Mouse (Mus musculus) liver, adult (tissue): ENCODE results near the gene Lrrn4.

Experiments used
- GATA4 ChIP-seq: IDR thresholded peaks from 2 replicates; pipeline ENCODE4 v1.6.1; 2014; ENCODE audit warnings: mild to moderate bottlenecking, low read length; ENCODE audit not compliant: insufficient replicate concordance

The Lrrn4 gene

DNA sequence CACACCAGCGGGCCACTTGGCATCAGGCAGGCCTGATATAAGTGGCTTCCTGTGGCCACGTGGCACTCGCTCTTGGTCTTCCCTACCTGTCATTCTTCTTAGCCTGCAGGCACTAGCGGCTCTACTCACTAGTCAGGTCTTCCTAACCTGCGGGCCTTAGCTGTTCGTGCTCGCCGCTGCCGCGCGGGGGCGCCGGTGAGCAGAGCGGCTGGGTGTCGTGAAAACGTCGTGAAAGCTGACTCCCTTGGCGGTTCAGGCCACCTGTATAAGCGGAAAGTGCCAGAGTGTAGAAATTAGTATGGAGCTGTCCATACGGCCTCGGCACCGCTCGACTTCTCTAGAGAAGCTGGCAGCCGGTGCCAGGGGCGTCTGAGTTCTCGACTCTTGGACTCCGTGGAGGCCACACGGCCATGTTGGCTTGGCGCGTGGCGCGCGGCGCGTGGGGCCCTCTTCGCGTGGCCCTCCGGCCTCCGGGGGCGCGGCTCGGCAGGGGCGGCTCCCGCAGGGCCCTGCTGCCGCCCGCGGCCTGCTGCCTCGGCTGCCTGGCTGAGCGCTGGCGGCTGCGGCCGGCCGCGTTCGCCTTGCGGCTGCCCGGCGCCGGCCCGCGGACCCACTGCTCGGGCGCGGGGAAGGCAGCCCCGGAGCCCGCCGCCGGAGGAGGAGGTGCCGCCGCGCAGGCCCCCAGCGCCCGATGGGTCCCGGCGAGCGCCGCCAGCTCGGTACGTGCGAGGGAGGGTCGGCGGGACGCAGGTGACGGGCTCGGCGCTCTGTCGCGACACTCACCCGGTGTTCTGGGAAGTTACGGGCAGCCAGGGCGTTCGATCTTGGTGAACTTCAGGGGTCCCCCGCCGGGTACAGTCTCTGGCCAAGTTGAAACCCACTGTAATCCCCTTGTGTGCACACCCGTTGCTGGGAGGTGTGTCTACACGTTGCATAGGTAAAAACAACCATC is 34.0 kb downstream of the Lrrn4 start, which contains the start of gene Crls1:
TSS of gene Crls1 (plus strand) at position 260 of the 952 bp plus-strand sequence.
- TF ChIP-seq GATA4 = peak; percentile 17; the same call in 1 of the 2 replicates

DNA sequence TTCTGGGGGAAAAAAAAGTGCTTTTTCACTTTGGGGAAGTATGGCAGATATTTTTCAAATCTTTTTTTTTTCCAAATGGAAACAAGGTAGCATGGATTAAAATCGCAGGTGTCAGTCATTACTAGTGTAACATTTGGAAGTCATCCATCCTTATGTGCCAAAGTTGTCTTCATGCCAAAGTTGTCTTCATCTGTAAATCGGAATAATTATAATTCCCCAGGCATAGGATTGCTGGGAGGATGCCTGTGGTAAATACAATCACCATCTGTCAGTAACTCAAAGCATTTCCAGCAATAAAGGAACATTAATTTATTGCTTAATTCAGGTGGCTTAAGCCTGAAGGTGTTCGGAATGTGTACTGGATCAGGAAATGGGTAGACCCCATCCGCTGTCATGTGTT is 39.6 kb downstream of the Lrrn4 start:
- no peak for TF ChIP-seq GATA4
